Mouse (Mus musculus): ENCODE measurements around the gene Unc13b. TPM values are rescaled to one million over a fixed set of nuclear protein-coding genes. Genes with fewer than 3 reads are reported as not detected.

The Unc13b gene
- total RNA-seq, 2 experiments from 2014 or later = 10.0 to 13.1 TPM

DNA sequence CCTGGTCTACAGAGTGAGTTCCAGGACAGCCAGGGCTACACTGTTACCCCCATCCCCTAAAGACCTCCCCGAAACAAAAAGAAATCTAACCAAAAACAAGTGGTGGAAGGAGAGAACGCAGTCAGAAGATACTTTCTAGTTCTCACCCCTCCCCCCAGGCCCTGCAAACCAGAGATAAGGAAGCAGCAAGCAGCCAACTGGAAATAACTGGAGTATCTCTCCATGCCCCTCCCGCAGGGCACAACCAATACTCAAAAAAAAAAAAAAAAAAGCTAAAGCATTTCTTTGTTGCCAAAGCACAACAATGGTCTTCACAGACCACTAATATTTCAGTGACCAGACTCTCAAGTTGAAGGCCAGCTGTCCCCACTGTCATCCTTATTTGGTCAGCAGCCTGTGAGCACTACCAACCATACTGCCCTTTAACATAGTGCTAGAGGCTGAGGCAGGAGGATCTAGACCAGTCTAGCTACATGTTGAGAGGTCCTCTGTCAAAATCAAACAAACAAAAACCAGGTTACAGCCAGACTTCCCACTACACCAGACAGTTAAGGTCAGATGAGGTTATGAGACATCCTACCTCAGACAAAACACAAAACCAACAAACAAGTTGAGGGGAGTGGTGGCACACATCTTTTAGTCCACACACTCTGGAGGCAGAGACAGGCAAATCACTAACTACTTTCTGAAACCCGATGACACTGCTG, 20.7 kb upstream of the Unc13b start:
- DNase-seq = no peak

- peak; percentile 84 for DNase-seq
Measured at GRCm38 (mm10) chr4:43038567-43039495, 19.9 kb upstream of the Unc13b start.

GRCm38 (mm10) chr4:43039609-43040008, 19.1 kb upstream of the Unc13b start:
- no peak for DNase-seq

GRCm38 (mm10) chr4:43040114-43040572, 18.6 kb upstream of the Unc13b start:
- peak; percentile 98 for DNase-seq

GRCm38 (mm10) chr4:43040881-43041547, 17.7 kb upstream of the Unc13b start:
- no peak for DNase-seq

DNA sequence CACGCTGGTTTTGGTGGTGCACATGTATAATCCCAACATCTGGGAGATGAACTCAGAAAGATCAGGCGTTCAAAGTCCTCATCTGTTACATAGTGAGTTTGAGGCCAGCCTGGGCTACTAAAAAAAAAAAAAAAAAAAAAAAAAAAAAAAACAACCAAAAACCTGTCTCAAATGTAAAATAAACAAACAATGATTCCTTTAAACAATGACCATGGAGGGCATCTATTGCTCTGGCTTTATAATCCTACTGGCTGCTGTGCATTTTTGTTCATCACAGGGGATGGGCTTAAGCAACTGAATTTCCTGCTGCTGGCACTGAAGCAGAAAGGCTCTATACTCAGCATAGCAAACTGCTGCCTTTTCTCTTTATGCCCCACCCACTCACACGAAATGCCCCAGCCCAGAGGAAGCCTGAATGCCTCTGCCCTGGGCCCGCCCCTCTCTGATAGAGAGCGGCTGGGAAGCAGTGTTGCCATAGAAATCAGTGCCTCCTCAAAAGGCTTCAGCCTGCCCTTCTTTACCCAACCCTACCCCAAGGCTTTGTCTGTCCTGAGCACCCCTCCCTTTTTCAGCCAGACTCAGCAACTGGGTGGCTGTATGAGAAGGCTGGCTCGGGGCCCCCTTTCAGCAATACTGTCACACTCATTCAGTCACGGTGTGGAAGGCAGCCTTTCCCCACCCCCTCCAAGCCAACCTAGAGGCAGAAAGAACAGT, 15.0 kb upstream of the Unc13b start:
- DNase-seq = peak; percentile 78

DNA sequence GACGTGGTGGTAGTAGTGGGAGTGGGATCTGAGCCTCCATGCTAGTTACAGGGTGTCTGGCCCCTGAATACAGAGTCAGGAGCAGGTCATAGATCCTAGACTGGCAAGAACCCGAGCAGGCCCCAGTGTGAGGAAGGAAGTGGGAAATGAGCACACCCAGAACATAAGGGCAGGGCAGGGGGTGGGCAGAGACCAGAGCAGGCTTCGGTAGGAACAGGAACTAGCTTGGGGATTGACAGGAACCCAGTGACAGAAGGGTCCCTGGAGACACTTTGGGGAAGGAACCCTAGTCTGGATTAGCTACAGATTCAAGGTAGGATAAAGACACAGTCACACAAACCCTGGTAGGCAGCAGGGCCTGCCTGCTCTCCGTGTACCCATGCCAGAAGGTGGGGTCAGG, 14.1 kb upstream of the Unc13b start:
- DNase-seq = peak; percentile 42

GRCm38 (mm10) chr4:43045285-43045658, 13.5 kb upstream of the Unc13b start:
- no peak for DNase-seq

- DNase-seq = peak; percentile 99
Measured at GRCm38 (mm10) chr4:43045659-43046302, 13.0 kb upstream of the Unc13b start, which contains the start of gene Fam214b. Gene Fam214b, minus strand, starts transcription at chr4:43046220.

DNA sequence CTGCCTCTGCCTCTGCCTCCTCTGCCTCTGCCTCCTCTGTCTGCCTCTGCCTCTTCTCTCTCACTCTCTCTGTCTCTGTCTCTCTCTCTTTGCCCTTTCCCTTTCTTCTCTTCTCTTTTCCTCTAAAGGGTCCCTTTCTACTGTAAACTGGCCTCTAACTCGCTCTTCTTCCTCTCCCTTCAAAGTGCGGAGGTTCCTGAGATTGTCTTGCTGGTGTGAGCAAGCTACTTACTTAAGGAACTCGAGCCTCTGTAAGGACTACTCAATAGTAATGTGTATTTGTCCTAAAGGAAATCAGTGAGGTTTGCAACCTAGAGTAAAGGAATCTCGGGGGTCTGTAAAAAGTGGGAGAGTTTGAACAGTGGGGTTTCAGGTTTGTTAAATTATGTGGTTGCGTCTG, 12.1 kb upstream of the Unc13b start:
- DNase-seq = no peak

DNA sequence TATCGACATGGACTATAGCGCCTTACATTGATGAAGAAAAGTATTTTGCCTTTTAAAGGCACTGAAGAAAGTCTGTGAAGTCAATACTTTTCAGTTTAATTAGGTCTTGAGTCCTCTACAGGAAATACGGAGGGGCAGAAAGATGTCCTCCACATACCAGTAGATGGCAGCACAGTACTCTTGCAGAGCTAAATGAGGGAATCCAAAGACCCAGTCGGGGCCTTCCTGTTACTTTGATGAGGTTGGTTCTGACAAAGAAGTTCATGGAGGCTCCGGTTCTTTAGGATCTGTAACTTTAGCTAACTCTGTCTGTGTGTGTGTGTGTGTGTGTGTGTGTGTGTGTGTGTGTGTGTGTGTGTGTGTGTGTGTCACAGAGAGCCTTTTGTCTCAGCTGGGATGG, 11.5 kb upstream of the Unc13b start:
- DNase-seq = peak; percentile 79

GRCm38 (mm10) chr4:43052627-43053026, 6.1 kb upstream of the Unc13b start:
- DNase-seq = peak; percentile 51

DNA sequence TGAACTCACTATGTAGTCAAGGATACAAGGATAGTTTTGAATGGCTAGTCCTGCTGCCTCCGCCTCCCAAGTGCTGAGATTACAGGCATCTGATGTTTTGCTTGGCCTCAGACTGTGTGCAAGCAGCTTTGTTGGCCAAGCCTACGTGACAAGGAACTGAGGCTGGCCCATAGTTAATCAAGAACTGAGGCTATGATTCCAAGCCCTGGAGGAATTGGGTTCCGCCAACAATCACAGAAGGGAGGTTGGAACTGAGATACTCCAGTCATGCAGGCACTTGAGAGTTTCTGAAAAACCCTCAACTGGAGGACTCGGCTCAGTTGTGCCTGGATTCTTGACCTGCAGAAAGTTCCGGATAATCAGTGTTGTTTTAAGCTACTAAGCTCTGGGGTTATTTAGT, 1.1 kb upstream of the Unc13b start:
- no peak for DNase-seq

- no peak for DNase-seq
Measured at GRCm38 (mm10) chr4:43058392-43058752, 381 bp upstream of the Unc13b start.

DNA sequence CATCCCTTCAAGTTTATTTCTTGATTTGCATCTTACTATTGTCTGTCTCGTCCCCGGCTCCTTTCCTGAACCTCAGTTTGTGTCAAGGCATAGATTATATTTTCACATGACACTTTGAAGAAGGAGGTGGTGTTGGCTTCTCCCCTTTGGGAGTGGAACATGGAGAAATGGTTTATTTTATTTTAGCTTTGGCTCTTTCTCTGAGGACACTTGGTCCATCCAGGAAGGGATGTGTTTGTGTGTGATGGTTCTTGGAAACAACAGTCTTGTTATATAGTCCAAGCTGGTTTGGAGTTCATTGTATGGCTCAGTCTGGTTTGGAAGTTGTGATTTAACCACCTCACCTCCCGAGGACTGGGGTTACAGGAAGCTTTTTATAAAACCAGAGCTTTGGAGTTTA, 944 bp downstream of the Unc13b start:
- DNase-seq = no peak

- no peak for DNase-seq
Measured at GRCm38 (mm10) chr4:43060286-43060685, 1.5 kb downstream of the Unc13b start.

GRCm38 (mm10) chr4:43065471-43065870, 6.7 kb downstream of the Unc13b start:
- DNase-seq = no peak

DNA sequence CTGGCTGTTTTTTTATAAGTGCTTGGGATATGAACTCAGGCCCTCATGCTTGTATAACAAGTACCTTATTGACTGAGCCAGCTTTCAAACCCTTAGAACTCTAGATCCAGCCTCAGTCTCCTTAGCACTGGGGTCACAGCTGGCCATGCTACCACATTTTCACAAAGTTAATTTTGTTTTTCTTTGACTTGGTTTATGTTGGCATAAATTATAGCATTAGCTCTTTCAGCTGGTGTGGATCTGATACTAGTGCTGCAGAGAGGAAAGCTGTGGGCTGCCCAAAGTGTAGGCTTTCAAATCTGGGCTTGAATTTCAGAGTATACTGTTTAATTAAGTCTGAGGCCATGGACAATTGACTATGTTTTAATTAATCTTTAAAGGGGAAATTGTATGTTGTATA, 16.2 kb downstream of the Unc13b start:
- DNase-seq = no peak

DNA sequence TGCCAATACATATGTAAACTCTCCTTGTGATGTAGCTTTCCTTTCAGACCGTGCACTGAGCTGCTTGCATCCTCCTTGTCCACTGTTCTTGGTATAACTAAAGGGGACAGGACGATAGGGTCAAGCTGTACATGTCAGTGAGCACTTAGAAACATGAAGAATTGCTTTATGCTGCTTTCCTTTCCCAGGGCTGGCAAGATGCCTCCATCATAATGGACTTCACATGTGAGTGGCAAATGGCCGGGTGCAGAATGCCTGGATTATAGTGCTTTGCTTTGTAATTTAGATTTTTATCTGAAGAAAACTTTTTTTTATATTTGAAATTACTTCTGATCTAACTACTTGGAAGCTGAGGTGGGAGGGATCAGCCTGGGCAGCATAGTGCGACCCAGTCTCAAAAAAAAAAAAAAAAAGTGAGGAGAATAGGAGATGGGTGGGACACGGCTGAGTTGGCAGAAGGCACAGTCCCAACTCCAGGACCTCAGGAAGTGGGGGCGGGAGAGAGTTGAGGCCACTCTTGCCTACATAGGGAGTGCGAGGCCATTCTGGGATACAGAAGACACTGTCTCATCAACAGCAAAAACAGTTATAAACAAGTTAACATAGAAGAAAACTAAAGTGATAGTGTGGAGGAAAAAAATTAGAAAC, 19.4 kb downstream of the Unc13b start:
- no peak for DNase-seq

DNA sequence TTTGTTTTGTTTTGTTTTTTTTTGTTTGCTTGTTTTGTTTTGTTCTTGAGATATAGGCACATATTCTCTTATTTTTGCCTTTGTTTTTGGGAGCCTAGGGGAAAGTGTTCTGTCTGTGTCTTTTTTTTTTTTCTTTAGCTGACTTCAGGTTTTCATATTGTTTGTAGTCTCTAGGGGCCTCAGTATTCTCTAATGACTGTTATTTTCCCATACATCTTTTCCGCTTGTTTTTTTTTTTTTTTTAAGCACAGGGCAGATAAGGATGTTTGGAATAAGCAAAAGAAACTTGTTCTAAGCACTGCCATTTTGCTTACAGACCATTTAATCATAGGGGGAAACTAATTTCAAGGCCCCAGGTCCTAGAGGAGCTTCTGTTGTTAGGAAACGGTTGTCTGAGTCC, 23.7 kb downstream of the Unc13b start:
- DNase-seq = no peak

DNA sequence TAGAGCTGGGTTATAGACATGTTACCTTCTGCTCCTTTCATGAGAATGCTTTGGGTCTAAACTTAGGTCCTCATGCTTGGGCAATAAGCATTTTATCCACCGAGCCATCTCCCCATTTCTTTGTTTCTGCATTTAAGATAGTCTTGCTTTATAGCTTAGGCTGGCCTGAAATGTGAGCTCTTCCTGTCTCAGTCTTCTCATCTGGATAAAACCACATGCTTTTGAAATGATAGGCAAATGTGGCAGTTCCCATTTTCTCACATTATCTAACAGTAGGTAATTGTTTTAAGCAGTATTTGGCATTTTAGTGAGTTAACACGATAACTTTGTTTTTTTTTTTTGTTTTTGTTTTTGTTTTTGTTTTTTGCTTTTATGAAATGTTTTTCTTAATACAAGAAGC, 31.2 kb downstream of the Unc13b start:
- DNase-seq = no peak

All from adrenal gland, postnatal 10 days (tissue).